Mouse (Mus musculus) lung, postnatal 36 days (tissue): ENCODE data around the gene Utp11.
A peak's percentile ranks its signal among the peaks of the same experiment; 100 is the strongest.

Experiments used
- DNase-seq: peaks from one replicate; pipeline ENCODE4 v3.0.0; 2022; ENCODE audit warnings: mixed read lengths

Gene Utp11

DNA sequence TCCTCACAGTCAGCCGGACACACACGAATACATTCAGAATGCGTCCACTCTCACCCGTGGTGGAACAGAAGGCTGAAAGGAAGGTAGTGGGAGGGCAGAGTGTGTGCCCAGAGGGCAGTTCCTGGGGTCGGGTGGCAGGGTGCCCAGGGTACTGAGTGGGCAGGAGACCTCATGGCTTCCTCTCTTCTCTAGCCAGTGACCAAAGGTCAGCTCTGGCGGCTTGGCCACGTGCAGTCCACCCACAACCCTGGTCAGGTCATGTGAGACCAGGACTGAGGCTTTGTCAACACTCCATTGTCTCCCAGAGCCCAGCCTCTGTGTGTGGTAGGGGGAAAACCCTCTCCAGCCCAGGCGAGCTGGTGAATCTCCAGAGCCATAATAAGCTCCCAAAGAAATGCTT is 23.2 kb downstream of the Utp11 start:
- no peak for DNase-seq

DNA sequence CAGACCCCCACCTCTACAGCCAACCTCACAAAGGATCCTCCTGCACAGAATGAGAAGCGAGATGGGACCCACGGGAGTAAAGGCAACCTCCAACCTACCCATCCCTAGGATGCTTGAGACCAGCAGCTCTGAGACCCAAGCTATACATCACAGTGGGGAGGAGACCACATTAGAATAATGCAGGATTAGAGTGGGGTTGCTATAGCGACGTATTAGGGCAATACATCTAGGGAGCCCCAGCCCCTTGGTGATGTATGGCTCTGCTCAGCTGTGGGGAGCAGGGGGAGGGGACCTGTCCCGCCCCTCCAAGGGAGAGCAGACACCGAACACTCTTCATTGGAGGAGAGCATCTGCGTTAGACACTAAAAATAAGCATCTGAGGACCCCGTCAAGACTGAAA is 25.3 kb downstream of the Utp11 start:
- DNase-seq: no peak

- no peak for DNase-seq
Measured at GRCm38 (mm10) chr4:124667476-124668033, 25.8 kb downstream of the Utp11 start.

- DNase-seq: no peak
Measured at GRCm38 (mm10) chr4:124664604-124665003, 28.8 kb downstream of the Utp11 start.

DNA sequence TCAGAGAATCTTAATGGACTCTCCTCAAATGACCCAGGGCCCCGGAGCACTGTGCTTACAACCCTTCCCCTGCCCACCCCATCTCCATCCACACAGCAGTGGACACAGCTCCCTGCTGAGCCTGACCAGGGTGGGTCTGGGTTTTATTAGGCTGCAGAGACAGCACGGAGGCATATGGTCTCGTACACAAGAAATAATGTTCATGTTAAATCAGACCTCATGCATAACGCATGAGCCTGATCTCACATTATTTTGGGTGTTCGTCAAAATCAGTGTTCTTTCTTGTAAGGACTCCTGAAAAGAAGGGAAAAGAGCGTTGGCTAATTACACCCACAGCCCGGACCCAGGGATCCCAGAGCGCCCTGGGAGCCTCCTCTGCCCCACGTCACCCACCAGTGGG is 29.2 kb downstream of the Utp11 start:
- DNase-seq: no peak

- DNase-seq: peak; percentile 40
Measured at GRCm38 (mm10) chr4:124663034-124663433, 30.4 kb downstream of the Utp11 start.

DNA sequence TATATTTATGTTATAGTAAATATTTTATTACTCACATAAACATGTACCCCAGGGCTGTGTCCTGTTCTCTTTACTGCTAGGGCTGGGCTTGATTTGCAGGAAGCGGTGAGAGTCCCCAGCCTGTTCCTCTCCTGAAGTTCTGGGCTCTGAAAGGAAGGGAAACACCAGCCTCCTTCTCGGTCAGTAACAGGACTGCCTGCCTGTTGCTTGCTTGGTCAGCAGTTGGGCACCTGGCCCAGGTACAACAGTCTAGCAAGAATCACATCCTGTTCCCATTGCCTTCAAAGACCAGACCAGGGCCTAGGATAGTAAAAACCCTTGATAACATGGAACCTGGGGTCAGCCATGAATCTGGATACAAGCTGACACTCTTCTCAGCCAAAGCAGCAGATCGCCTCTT is 32.8 kb downstream of the Utp11 start:
- DNase-seq: no peak

- DNase-seq: no peak
Measured at GRCm38 (mm10) chr4:124659251-124660217, 33.9 kb downstream of the Utp11 start.

DNA sequence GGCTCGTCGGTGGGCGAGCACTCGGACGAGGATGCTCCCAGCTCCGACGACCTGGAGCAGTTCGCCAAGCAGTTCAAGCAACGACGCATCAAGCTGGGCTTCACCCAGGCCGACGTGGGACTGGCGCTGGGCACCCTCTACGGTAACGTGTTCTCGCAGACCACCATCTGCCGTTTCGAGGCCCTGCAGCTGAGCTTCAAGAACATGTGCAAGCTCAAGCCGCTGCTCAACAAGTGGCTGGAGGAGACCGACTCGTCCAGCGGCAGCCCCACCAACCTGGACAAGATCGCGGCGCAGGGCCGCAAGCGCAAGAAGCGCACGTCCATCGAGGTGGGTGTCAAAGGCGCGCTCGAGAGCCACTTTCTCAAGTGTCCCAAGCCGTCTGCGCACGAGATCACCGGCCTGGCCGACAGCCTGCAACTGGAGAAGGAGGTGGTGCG is 35.0 kb downstream of the Utp11 start:
- DNase-seq: no peak

DNA sequence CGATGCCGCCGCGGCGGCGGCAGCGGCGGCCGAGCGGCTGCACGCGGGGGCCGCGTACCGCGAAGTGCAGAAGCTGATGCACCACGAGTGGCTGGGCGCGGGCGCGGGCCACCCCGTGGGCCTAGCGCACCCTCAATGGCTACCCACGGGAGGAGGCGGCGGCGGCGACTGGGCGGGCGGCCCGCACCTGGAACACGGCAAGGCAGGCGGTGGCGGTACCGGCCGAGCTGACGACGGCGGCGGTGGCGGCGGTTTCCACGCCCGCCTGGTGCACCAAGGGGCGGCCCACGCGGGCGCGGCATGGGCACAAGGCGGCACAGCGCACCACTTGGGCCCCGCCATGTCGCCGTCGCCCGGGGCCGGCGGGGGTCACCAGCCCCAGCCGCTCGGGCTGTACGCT is 35.6 kb downstream of the Utp11 start:
- no peak for DNase-seq

DNA sequence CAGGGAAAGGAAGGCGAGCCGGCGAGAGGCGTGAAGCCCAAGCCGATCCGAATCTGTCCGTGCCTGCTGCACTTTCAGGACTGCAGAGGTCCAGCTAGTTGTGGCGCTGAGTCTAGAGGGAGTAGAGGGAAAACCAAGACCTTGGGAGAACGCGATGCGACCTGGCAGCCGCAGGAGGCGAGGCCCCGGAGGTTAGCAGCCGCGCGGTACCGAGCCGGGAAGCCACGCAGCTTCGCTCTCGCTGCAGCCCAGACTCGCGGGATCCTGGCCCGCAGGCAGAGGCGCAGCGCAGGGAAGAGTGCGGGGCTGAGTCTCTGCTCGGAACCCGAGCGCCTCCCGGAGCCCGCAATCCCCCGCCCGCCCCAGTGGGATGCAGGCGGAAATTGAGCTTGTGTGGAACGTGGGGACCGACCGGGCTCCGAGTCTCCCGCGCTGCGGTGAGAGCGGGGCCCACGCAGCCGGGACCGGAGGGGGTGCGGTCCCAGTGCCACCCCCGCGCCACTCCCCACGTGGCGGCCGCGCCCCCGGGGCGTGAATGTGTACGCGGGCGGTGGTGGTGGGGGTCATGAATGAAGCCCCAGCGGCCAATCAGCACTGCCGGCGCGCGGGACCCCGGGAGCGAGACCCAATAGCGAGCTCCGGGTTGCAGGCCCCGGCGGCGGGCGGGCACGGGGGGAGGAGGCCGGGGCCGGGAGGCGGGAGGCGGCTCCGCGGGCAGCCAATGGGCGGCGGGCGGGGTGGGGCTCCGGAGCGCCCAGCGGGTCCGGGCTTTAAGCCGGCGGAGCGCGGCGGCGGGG is 36.3 kb downstream of the Utp11 start:
- peak; percentile 66 for DNase-seq

- DNase-seq: no peak
Measured at GRCm38 (mm10) chr4:124656518-124656853, 36.9 kb downstream of the Utp11 start, which contains the start of gene Pou3f1. Pou3f1 (plus strand) TSS chr4:124656807.

DNA sequence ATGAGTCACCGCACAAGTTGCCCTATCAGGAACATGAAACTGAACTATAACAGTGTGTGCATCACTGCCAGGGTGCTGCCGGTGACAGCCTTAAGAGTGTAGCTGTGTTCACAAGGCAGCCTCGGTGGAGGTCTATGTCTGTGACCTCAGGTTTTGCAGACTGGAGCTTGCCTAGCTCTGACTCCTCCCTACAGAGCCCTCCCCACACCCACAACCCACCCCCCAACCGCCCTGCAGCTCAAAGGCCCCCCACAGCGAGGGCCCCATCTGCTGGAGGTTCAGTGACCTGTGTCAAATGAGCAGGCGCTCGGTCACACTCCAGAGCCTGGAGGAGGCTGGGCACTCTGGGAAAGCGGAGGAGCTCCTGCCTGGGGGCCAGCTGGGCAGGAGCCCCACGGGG is 40.5 kb downstream of the Utp11 start:
- DNase-seq: no peak

GRCm38 (mm10) chr4:124647909-124648308 is 45.5 kb downstream of the Utp11 start:
- DNase-seq: no peak

DNA sequence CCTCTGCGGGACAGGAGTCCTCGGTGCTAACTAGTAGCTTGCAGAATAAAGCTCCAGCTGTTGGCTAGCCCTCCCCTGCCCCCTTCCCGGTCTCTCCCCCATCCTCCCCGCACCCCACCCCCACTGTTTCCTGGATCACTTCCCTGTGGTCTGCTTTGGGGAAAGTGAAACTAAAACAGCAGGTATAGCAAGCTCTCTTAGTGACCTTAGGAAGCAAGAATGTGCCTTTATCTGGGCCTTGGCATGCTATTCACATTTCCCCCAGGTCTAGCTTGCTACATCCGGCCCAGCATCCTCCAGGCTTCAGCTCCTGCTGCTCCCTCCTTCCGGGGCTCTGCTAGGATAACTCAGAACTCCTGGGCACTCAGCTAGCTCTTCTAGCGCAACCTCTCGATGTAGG is 46.8 kb downstream of the Utp11 start:
- peak; percentile 12 for DNase-seq

GRCm38 (mm10) chr4:124644974-124645433 is 48.4 kb downstream of the Utp11 start:
- DNase-seq: peak; percentile 34

- DNase-seq: no peak
Measured at GRCm38 (mm10) chr4:124643859-124644258, 49.5 kb downstream of the Utp11 start.

DNA sequence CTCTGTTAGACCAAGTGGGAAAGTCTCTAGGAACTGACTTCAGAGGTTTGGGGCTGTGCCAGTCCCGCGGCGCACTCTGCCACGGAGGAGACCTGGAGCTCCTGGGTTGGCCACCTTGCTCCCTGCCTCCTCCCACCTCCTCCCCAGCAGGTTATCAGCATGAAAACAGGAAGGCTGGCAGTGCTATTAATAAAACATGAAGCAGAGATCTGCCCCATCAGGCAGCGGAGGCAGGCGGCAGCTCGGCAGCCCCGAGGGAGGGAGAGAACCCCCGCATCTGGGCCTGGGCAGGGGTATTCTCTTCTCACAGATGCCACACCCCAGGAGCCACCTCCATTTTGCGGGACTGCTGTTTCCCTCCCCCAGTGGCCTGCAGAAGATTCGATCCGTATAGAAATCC is 53.7 kb downstream of the Utp11 start:
- no peak for DNase-seq

DNA sequence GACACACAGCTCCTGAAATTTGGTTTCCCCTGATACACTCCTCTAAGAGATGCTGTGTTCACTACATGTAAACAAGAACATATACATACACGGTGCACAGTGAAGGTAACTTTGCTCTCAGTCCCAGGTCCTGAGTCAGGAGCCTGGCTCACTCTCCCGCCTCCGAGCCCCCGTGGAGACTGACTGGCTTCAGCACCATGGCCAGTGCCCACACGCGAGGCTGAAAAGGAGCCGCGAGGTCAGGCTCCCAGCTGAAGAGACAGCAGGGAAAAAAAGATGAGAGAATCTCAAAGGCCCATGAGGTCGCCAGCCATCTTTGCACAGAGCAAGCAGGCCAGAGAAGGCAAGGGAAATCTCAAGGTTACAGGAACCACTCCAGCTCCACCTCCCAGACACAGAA is 60.1 kb downstream of the Utp11 start:
- peak; percentile 8 for DNase-seq

- no peak for DNase-seq
Measured at GRCm38 (mm10) chr4:124632856-124633255, 60.5 kb downstream of the Utp11 start.

DNA sequence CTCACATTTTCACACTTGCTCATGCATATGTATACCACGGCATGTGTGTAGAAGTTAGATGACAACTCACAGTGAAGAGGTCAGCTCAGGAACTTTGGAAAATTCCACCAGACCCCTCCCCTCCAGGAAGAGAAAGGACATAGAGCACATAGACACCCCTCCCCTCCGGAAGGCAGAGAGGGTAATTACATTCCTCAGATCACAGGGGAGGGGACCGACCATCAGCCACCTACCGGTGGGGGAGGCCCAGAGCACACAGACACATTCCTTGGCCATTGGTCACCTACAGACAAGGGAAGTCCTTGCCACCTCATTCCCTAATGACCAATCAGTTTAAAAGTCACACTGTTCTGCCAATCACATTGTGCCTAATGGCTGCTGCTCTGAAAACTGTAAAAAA is 61.9 kb downstream of the Utp11 start:
- DNase-seq: no peak
